Mouse (Mus musculus) lung, postnatal 0 days (tissue): ENCODE measurements at regions not wholly inside any gene's neighbourhood (a gene's known extent, or its start where the extent isn't known, plus 50 kb on each side); places are given as distances from the start of the nearest gene placed in this dataset.

Experiments used
- CTCF ChIP-seq: IDR thresholded peaks from 2 replicates; pipeline ENCODE4 v1.5.1; 2016; ENCODE audit warnings: antibody characterized with exemption, mild to moderate bottlenecking
- EP300 ChIP-seq: IDR thresholded peaks from 2 replicates; pipeline ENCODE4 v1.6.1; 2016; ENCODE audit warnings: antibody characterized with exemption, mild to moderate bottlenecking, control low read depth

DNA sequence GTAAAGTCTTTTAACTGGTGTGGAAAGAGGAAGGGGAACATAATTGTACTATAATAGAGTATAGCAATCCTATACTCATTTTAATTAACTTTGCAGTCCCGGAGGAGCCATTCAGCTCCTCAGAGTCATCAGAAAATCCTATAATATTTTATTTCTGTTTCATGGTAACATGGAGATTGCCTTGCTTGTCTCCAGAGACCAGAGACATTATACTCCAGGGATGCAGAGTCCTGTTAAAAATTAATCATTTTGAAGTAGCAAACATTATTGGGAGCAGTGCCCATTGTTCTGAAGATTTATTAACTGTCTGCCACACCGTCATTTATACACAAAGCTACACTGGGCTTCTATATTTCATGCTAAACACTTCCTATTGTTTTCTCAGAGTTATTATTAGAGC is 771.2 kb upstream of the Grm7 start:
- TF ChIP-seq CTCF = no peak
- no peak for TF ChIP-seq EP300
